In genomic region chr11:88148638-88149279, GRCm38 (mm10) we compare ENCODE assay signal across 8 mouse cellular contexts. TPM values are rescaled to one million over a fixed set of nuclear protein-coding genes. Genes with fewer than 3 reads are reported as not detected.
DNase-seq lines count a peak whose midpoint lies in the region; ATAC-seq and TF ChIP-seq lines count a peak whose summit lies in the region.
"Had no signal": no experiment of that assay in that cellular context is flagged by ENCODE, and none has a peak within 500 bp of the region (broad histone marks: within the 10 kb centered on the region; RNA-seq: fewer than 3 reads in every experiment).

No protein-coding gene starts in this region.

- no peak overlapping the region for H3K4me3 ChIP-seq in CH12.LX (replicated peaks in 1 of 3; ENCODE audit: low read depth in 2 of 3, low read length in 2 of 3, poor library complexity in 1 of 3)
- H3K4me3 ChIP-seq in embryonic facial prominence, embryonic 11.5 days (ENCODE audit: low read depth, low read length), result no peak overlapping the region
- H3K4me3 ChIP-seq in heart, embryonic 14.5 days (ENCODE audit: control insufficient read depth in 1 of 2, insufficient read depth in 1 of 2, low read depth in 1 of 2, low read length in 2 of 2), result no peak overlapping the region
- H3K4me3 ChIP-seq in kidney, embryonic 15.5 days (replicated peaks), result no peak overlapping the region
- peak overlapping the region; percentile 0; the same call in 1 of the 2 replicates for H3K4me3 ChIP-seq in midbrain, embryonic 10.5 days
- H3K4me3 ChIP-seq: liver, embryonic 13.5 days had no signal

- 0 out of 2 replicates have a peak, but pooled peaks have one; percentile 46 for ATAC-seq in embryonic facial prominence, embryonic 11.5 days (replicated peaks; ENCODE audit: insufficient number of reproducible peaks, low FRiP score, low TSS enrichment, low read depth)
- ATAC-seq in heart, embryonic 14.5 days (ENCODE audit: insufficient number of reproducible peaks, insufficient read depth, low FRiP score, low read depth), result no peak
- ATAC-seq in kidney, embryonic 15.5 days (replicated peaks; ENCODE audit: low FRiP score), result peak; percentile 41

- no peak overlapping the region for H3K27ac ChIP-seq in CH12.LX (ENCODE audit: insufficient read depth, low read depth)
- H3K27ac ChIP-seq in embryonic facial prominence, embryonic 11.5 days (replicated peaks; ENCODE audit: low read depth, low read length), result peak overlapping the region; percentile 74
- peak overlapping the region; percentile 68 to 91 for H3K27ac ChIP-seq in heart, embryonic 14.5 days (replicated peaks in 1 of 2; ENCODE audit: control insufficient read depth in 1 of 2, insufficient read depth in 1 of 2, low read depth in 2 of 2, low read length in 2 of 2)
- peak overlapping the region; percentile 86 for H3K27ac ChIP-seq in kidney, embryonic 15.5 days
- peak overlapping the region; percentile 81 for H3K27ac ChIP-seq in midbrain, embryonic 10.5 days (replicated peaks)
- H3K27ac ChIP-seq: liver, embryonic 13.5 days had no signal

- TF ChIP-seq EP300 in CH12.LX (IDR thresholded peaks at IDR 0.05; ENCODE audit: low read length), result peak; percentile 60

- no peak for TF ChIP-seq RAD21 in CH12.LX (IDR thresholded peaks at IDR 0.05; ENCODE audit: low read depth, low read length)

- no peak overlapping the region for H3K4me2 ChIP-seq in CH12.LX (ENCODE audit: insufficient read depth, low read depth, poor library complexity, severe bottlenecking)
- H3K4me2 ChIP-seq in embryonic facial prominence, embryonic 11.5 days (ENCODE audit: low read depth, low read length), result no peak overlapping the region
- H3K4me2 ChIP-seq in heart, embryonic 14.5 days (ENCODE audit: low read length), result peak overlapping the region; percentile 32
- peak overlapping the region; percentile 5; the same call in 1 of the 2 replicates for H3K4me2 ChIP-seq in kidney, embryonic 15.5 days
- H3K4me2 ChIP-seq: liver, embryonic 13.5 days had no signal

- H3K4me1 ChIP-seq in CH12.LX (ENCODE audit: control insufficient read depth in 1 of 2, insufficient read depth in 2 of 2), result peaks cover 19 to 54% of the 10 kb centered on the region in 2 experiments
- H3K4me1 ChIP-seq in embryonic facial prominence, embryonic 11.5 days (ENCODE audit: control insufficient read depth, insufficient read depth, low read length), result peaks cover 8% of the 10 kb centered on the region
- H3K4me1 ChIP-seq in heart, embryonic 14.5 days (ENCODE audit: control insufficient read depth in 2 of 2, insufficient read depth in 2 of 2, low read length in 2 of 2), result peaks cover 53 to 65% of the 10 kb centered on the region in 2 experiments
- peaks cover 74% of the 10 kb centered on the region for H3K4me1 ChIP-seq in kidney, embryonic 15.5 days
- H3K4me1 ChIP-seq in midbrain, embryonic 10.5 days, result peaks cover 93% of the 10 kb centered on the region

- H3K79me2 ChIP-seq in CH12.LX (replicated peaks; ENCODE audit: control insufficient read depth, extremely low read depth, insufficient read depth, poor library complexity, severe bottlenecking), result no peaks in the 10 kb centered on the region

- H3K27me3 ChIP-seq in CH12.LX (replicated peaks), result peaks cover 10% of the 10 kb centered on the region
- no peaks in the 10 kb centered on the region for H3K27me3 ChIP-seq in embryonic facial prominence, embryonic 11.5 days (ENCODE audit: control insufficient read depth, insufficient read depth, low read length)
- no peaks in the 10 kb centered on the region for H3K27me3 ChIP-seq in heart, embryonic 14.5 days (ENCODE audit: control insufficient read depth, insufficient read depth, low read length)
- H3K27me3 ChIP-seq in kidney, embryonic 15.5 days, result no peaks in the 10 kb centered on the region
- H3K27me3 ChIP-seq in midbrain, embryonic 10.5 days (ENCODE audit: low read depth, poor library complexity, severe bottlenecking), result no peaks in the 10 kb centered on the region

- H3K9ac ChIP-seq in CH12.LX (ENCODE audit: insufficient read depth, low read depth), result no peak overlapping the region
- 0 out of 2 replicates have a peak overlapping the region, but pooled peaks have one; percentile 25 for H3K9ac ChIP-seq in embryonic facial prominence, embryonic 11.5 days (replicated peaks; ENCODE audit: low read length)
- peak overlapping the region; percentile 63 for H3K9ac ChIP-seq in heart, embryonic 14.5 days (ENCODE audit: low read length)
- peak overlapping the region; percentile 8; the same call in 1 of the 2 replicates for H3K9ac ChIP-seq in kidney, embryonic 15.5 days
- H3K9ac ChIP-seq: liver, embryonic 13.5 days had no signal

- in situ Hi-C loops in CH12.LX (cut with MboI; ENCODE audit: low pct_ligation_motif_present, low pct_unique_long_range_greater_than_20kb, low sequenced_read_pairs), result no loop called here

- 3% methylated on average over 11 of the region's 11 CpGs for WGBS in embryonic facial prominence, embryonic 11.5 days
- 29% methylated on average over 11 of the region's 11 CpGs for WGBS in heart, embryonic 14.5 days
- WGBS in kidney, embryonic 15.5 days, result 6% methylated on average over 11 of the region's 11 CpGs
- WGBS in midbrain, embryonic 10.5 days, result 12% methylated on average over 11 of the region's 11 CpGs

- no peaks in the 10 kb centered on the region for H3K9me3 ChIP-seq in CH12.LX (replicated peaks; ENCODE audit: low read length)
- no peaks in the 10 kb centered on the region for H3K9me3 ChIP-seq in embryonic facial prominence, embryonic 11.5 days (replicated peaks; ENCODE audit: control insufficient read depth, low read length)
- H3K9me3 ChIP-seq in heart, embryonic 14.5 days (ENCODE audit: control insufficient read depth, low read length), result no peaks in the 10 kb centered on the region
- no peaks in the 10 kb centered on the region for H3K9me3 ChIP-seq in kidney, embryonic 15.5 days (replicated peaks)
- no peaks in the 10 kb centered on the region for H3K9me3 ChIP-seq in midbrain, embryonic 10.5 days (replicated peaks)
- H3K9me3 ChIP-seq: liver, embryonic 13.5 days had no signal

- DNase-seq in A20 (ENCODE audit: low read depth, low spot score), result peak; percentile 83
- peak; percentile 69 for DNase-seq in CH12.LX (ENCODE audit: extremely low read depth)
- peak; percentile 67 for DNase-seq in embryonic facial prominence, embryonic 11.5 days (ENCODE audit: low spot score)
- no peak for DNase-seq in midbrain, embryonic 10.5 days (ENCODE audit: low spot score)
- no peak for DNase-seq in urinary bladder, postnatal 36 days (ENCODE audit: low spot score in 2 of 2)
- DNase-seq: liver, embryonic 13.5 days had no signal

- TF ChIP-seq CTCF in CH12.LX (conservative IDR thresholded peaks at IDR 0.05 in 1 of 2, IDR thresholded peaks at IDR 0.05 in 1 of 2; ENCODE audit: low read depth in 2 of 2, low read length in 2 of 2), result no peak

- dilution Hi-C loops in CH12.LX (cut with MboI; ENCODE audit: extremely low pct_ligation_motif_present, extremely low pct_unique_long_range_greater_than_20kb, low sequenced_read_pairs), result no loop called here

- no peaks in the 10 kb centered on the region for H3K36me3 ChIP-seq in CH12.LX (replicated peaks in 1 of 2; ENCODE audit: control insufficient read depth in 1 of 2, insufficient read depth in 1 of 2, low read length in 1 of 2)
- no peaks in the 10 kb centered on the region for H3K36me3 ChIP-seq in embryonic facial prominence, embryonic 11.5 days (replicated peaks; ENCODE audit: control insufficient read depth, insufficient read depth, low read depth, low read length)
- no peaks in the 10 kb centered on the region for H3K36me3 ChIP-seq in heart, embryonic 14.5 days (ENCODE audit: control insufficient read depth, insufficient read depth, low read length)
- no peaks in the 10 kb centered on the region for H3K36me3 ChIP-seq in kidney, embryonic 15.5 days
- H3K36me3 ChIP-seq in midbrain, embryonic 10.5 days, result peaks cover 2% of the 10 kb centered on the region; the same call in 1 of the 2 replicates
- H3K36me3 ChIP-seq: liver, embryonic 13.5 days had no signal

- TF ChIP-seq POLR2A in CH12.LX (IDR thresholded peaks at IDR 0.05; ENCODE audit: low read depth, low read length), result no peak

TF ChIP-seq in CH12.LX, 34 proteins besides CTCF, POLR2A, EP300 and RAD21 (continues in another document):
- TF ChIP-seq USF1 (IDR thresholded peaks at IDR 0.05; ENCODE audit: low read depth, low read length) (no peak), SIN3A (IDR thresholded peaks at IDR 0.05; ENCODE audit: low read length) (no peak), TBP (conservative IDR thresholded peaks at IDR 0.05; ENCODE audit: low read depth, low read length) (no peak), USF2 (conservative IDR thresholded peaks at IDR 0.05; ENCODE audit: low read depth, low read length) (no peak), MAFK (IDR thresholded peaks at IDR 0.05; ENCODE audit: insufficient replicate concordance, low read length) (no peak), NELFE (IDR thresholded peaks at IDR 0.05; ENCODE audit: low read depth, low read length) (no peak), HCFC1 (IDR thresholded peaks at IDR 0.05; ENCODE audit: low read depth, low read length) (no peak), POLR2AphosphoS2 (IDR thresholded peaks at IDR 0.05; ENCODE audit: low read depth, low read length) (no peak), KAT2A (IDR thresholded peaks at IDR 0.05; ENCODE audit: insufficient replicate concordance, low read length) (no peak), ETS1 (conservative IDR thresholded peaks at IDR 0.05; ENCODE audit: low read depth, low read length) (peak; percentile 41; the same call in 1 of the 2 replicates), CHD2 (IDR thresholded peaks at IDR 0.05; ENCODE audit: low read length) (peak; percentile 66), JUND (conservative IDR thresholded peaks at IDR 0.05; ENCODE audit: low read depth, low read length) (no peak), PAX5 (IDR thresholded peaks at IDR 0.05; ENCODE audit: low read length) (no peak)

RNA-seq across cellular contexts. Expression of gene Cuedc1, which starts 50.9 kb away (rescaled TPM):
- total RNA-seq in CH12.LX (2012; rRNA removed) (0.34 and 0.47 TPM in 2 replicates), CH12.LX (2014; rRNA removed) (0.18 and 0.20 TPM in 2 replicates)
- polyA plus RNA-seq in CH12.LX (2012; ENCODE audit: insufficient read length, low read depth), result 0.51 and 0.76 TPM in 2 replicates
- polyA plus RNA-seq in embryonic facial prominence, embryonic 11.5 days (2014; fragmentation: Nextera tagmentation; extraction: Ambion mirVana), result 11.2 and 13.1 TPM in 2 replicates
- 14.3 and 17.0 TPM in 2 replicates for polyA plus RNA-seq in heart, embryonic 14.5 days (2014; fragmentation: Nextera tagmentation; extraction: Ambion mirVana)
- polyA plus RNA-seq in kidney, embryonic 15.5 days (2015; fragmentation: Nextera tagmentation; extraction: Ambion mirVana), result 18.8 and 23.4 TPM in 2 replicates
- 26.4 and 27.2 TPM in 2 replicates for polyA plus RNA-seq in midbrain, embryonic 10.5 days (2016; fragmentation: Nextera tagmentation; extraction: Ambion mirVana)

RNA-seq across cellular contexts. Expression of gene Mrps23, which starts 55.4 kb away (rescaled TPM):
- 216 and 227 TPM in 2 replicates for total RNA-seq in CH12.LX (2012; rRNA removed)
- total RNA-seq in CH12.LX (2014; rRNA removed), result 185 and 213 TPM in 2 replicates
- polyA plus RNA-seq in CH12.LX (2012; ENCODE audit: insufficient read length, low read depth), result 233 and 262 TPM in 2 replicates
- polyA plus RNA-seq in embryonic facial prominence, embryonic 11.5 days (2014; fragmentation: Nextera tagmentation; extraction: Ambion mirVana), result 70.6 and 83.8 TPM in 2 replicates
- 95.0 and 97.4 TPM in 2 replicates for polyA plus RNA-seq in heart, embryonic 14.5 days (2014; fragmentation: Nextera tagmentation; extraction: Ambion mirVana)
- 57.5 and 65.2 TPM in 2 replicates for polyA plus RNA-seq in kidney, embryonic 15.5 days (2015; fragmentation: Nextera tagmentation; extraction: Ambion mirVana)
- polyA plus RNA-seq in midbrain, embryonic 10.5 days (2016; fragmentation: Nextera tagmentation; extraction: Ambion mirVana), result 70.6 and 78.8 TPM in 2 replicates

Comparison
In these comparisons a context has a peak if more than half of its experiments do, and no peak if none do; other contexts are left out.
1. DNase-seq: peak in A20 (single experiment), CH12.LX (single experiment) and embryonic facial prominence, embryonic 11.5 days (single experiment); none in midbrain, embryonic 10.5 days (single experiment) and urinary bladder, postnatal 36 days (0 of 2).
2. H3K4me2 ChIP-seq: peak in heart, embryonic 14.5 days (single experiment) and kidney, embryonic 15.5 days (single experiment); none in CH12.LX (single experiment) and embryonic facial prominence, embryonic 11.5 days (single experiment).